Mouse (Mus musculus) heart, postnatal 36 days (tissue): ENCODE results near the gene Prss23. TPM values are rescaled to one million over a fixed set of nuclear protein-coding genes. Genes with fewer than 3 reads are reported as not detected.

ENCODE experiments used
- DNase-seq, 2 experiments: peaks; one replicate each; pipeline ENCODE4 v3.0.0; 2021 to 2022
- intact Hi-C: fragments of 180-260 bp; cut with DNase I; formaldehyde crosslinking; loops from one replicate; pipeline ENCODE4 v1.15.1; 2025
- total RNA-seq, 2 experiments: library from RNA; stranded (reverse); gene quantifications; 2 replicates each; pipeline ENCODE4 v1.2.3; 2021

The Prss23 gene
- total RNA-seq, 2 experiments from 2014 or later, result 26.8 to 27.2 TPM

GRCm38 (mm10) chr7:89511921-89512514 is 15.0 kb downstream of the Prss23 start:
- no peak for DNase-seq
- intact Hi-C loops, result no loop called here

- no peak for DNase-seq
- intact Hi-C loops, result no loop called here
Measured at GRCm38 (mm10) chr7:89508672-89509071, 18.3 kb downstream of the Prss23 start.

- intact Hi-C loops, result loop anchor here (1.0 to 5.0 kb wide), 3 partner anchors 343 to 409 kb away; no protein-coding TSS in a partner anchor
- DNase-seq, result peak; percentile 50 to 66
Measured at GRCm38 (mm10) chr7:89499516-89500307, 27.3 kb downstream of the Prss23 start.

- intact Hi-C loops, result no loop called here
- DNase-seq, result no peak
Measured at GRCm38 (mm10) chr7:89483769-89484568, 43.0 kb downstream of the Prss23 start.

- DNase-seq, result peak; percentile 40 to 43
- intact Hi-C loops, result no loop called here
Measured at GRCm38 (mm10) chr7:89481723-89482122, 45.3 kb downstream of the Prss23 start.

- DNase-seq, result no peak
- intact Hi-C loops, result loop anchor here (5.0 kb wide), 1 partner anchor 429 kb away; no protein-coding TSS in a partner anchor
Measured at GRCm38 (mm10) chr7:89478490-89478889, 48.5 kb downstream of the Prss23 start.

- DNase-seq, result peak in 1 of 2 experiments; percentile 48
- intact Hi-C loops, result loop anchor here (5.0 kb wide), 1 partner anchor 430 kb away; no protein-coding TSS in a partner anchor
Measured at GRCm38 (mm10) chr7:89477294-89477999, 49.5 kb downstream of the Prss23 start.

GRCm38 (mm10) chr7:89473442-89473841 is 53.5 kb downstream of the Prss23 start:
- intact Hi-C loops, result loop anchor here (1.0 kb wide), 1 partner anchor 36 kb away; no protein-coding TSS in a partner anchor
- DNase-seq, result peak in 1 of 2 experiments; percentile 37

- DNase-seq, result no peak
- intact Hi-C loops, result no loop called here
Measured at GRCm38 (mm10) chr7:89463775-89464592, 63.0 kb downstream of the Prss23 start.

GRCm38 (mm10) chr7:89463246-89463645 is 63.7 kb downstream of the Prss23 start:
- DNase-seq, result no peak
- intact Hi-C loops, result no loop called here

GRCm38 (mm10) chr7:89462646-89463207 is 64.3 kb downstream of the Prss23 start:
- intact Hi-C loops, result no loop called here
- DNase-seq, result no peak

GRCm38 (mm10) chr7:89461351-89461750 is 65.6 kb downstream of the Prss23 start:
- intact Hi-C loops, result no loop called here
- peak; percentile 10 to 33 for DNase-seq

- DNase-seq, result no peak
- intact Hi-C loops, result no loop called here
Measured at GRCm38 (mm10) chr7:89460911-89461310, 66.1 kb downstream of the Prss23 start.

GRCm38 (mm10) chr7:89459691-89460090 is 67.3 kb downstream of the Prss23 start:
- intact Hi-C loops, result no loop called here
- DNase-seq, result no peak

Other genes starting within 250 kb of the Prss23 start
- 10 to 100 TPM; 43.3 to 51.3 TPM for gene Tmem135, start 123.0 kb downstream of the Prss23 start, total RNA-seq
- 10 to 100 TPM; 31.6 to 35.8 TPM for gene Fzd4, start 122.8 kb downstream of the Prss23 start, total RNA-seq
- gene Me3, start 105.2 kb upstream of the Prss23 start, total RNA-seq, result 100 to 1,000 TPM; 138 TPM